ENCODE assay signal across 7 mouse cellular contexts in the genomic region with DNA sequence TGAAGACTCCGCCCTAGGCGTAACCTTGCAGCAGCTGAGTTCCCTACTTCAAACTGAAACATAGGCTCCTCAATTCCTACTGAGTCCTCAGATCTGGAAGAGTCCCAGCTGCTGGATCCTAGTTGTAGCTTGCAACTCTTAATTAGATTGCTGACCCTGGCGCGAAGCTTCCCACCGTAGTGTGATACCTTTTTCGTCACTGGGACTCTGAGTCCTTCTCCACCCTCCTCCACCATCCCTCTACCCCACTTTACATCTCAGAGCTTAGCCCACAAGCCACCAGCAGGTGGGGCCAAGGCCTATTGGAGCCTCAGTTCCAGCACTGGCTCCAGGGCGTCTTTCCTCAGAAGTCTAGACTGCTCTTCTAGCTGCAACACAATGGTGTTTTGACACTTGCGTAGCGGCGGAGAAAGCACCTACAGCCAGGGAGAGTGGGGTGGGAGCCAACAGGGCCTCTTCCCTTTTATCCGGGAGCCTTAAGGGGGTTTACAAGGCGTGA. TPM values are rescaled to one million over a fixed set of nuclear protein-coding genes. Genes with fewer than 3 reads are reported as not detected.
DNase-seq lines count a peak whose midpoint lies in the region; ATAC-seq and TF ChIP-seq lines count a peak whose summit lies in the region.

A gene (minus strand): TSS at position 246 of the 499 bp plus-strand sequence.

- H3K4me1 ChIP-seq in embryonic facial prominence, embryonic 10.5 days = peaks cover 34% of the 10 kb centered on the region
- H3K4me1 ChIP-seq in intestine, postnatal 0 days (replicated peaks; ENCODE audit: control insufficient read depth, insufficient read depth, low read length) = peaks cover 8% of the 10 kb centered on the region; the same call in 1 of the 2 replicates
- H3K4me1 ChIP-seq in midbrain, embryonic 12.5 days = peaks cover 32% of the 10 kb centered on the region
- peaks cover 16% of the 10 kb centered on the region for H3K4me1 ChIP-seq in small intestine, adult 2 months (ENCODE audit: control insufficient read depth, insufficient read depth, insufficient read length, low read length)

- no peaks in the 10 kb centered on the region for H3K9me3 ChIP-seq in embryonic facial prominence, embryonic 10.5 days
- H3K9me3 ChIP-seq in intestine, postnatal 0 days (ENCODE audit: control insufficient read depth) = no peaks in the 10 kb centered on the region
- no peaks in the 10 kb centered on the region for H3K9me3 ChIP-seq in midbrain, embryonic 12.5 days

- peak; percentile 62 for ATAC-seq in intestine, postnatal 0 days
- ATAC-seq in midbrain, embryonic 12.5 days (ENCODE audit: low FRiP score, low read depth) = peak; percentile 49

- peak within 1 kb of the TSS; percentile 82 for H3K4me3 ChIP-seq in embryonic facial prominence, embryonic 10.5 days
- H3K4me3 ChIP-seq in intestine, postnatal 0 days (ENCODE audit: low read depth, low read length) = peak within 1 kb of the TSS; percentile 88
- H3K4me3 ChIP-seq in midbrain, embryonic 12.5 days = peak within 1 kb of the TSS; percentile 71
- peak within 1 kb of the TSS; percentile 93 for H3K4me3 ChIP-seq in small intestine, adult 2 months (ENCODE audit: low read depth, low read length)

- peak within 1 kb of the TSS; percentile 68 for H3K9ac ChIP-seq in intestine, postnatal 0 days (ENCODE audit: low read depth, low read length)
- peak within 1 kb of the TSS; percentile 71 for H3K9ac ChIP-seq in midbrain, embryonic 12.5 days (replicated peaks)

- WGBS in embryonic facial prominence, embryonic 10.5 days = 1% methylated on average over 12 of the region's 12 CpGs
- WGBS in intestine, postnatal 0 days = under 1% methylated on average over 12 of the region's 12 CpGs
- WGBS in midbrain, embryonic 12.5 days = under 1% methylated on average over 12 of the region's 12 CpGs
- WGBS in small intestine, adult 2 months = 1% methylated on average over 12 of the region's 12 CpGs

- peak; percentile 90 for DNase-seq in adrenal gland, postnatal 14 days
- peak; percentile 87 for DNase-seq in embryonic facial prominence, embryonic 10.5 days (ENCODE audit: low spot score)
- peak; percentile 69 for DNase-seq in gonadal fat pad, adult 2 months (ENCODE audit: low read depth)
- DNase-seq in left cerebral cortex, postnatal 4 days = peak; percentile 88

- intact Hi-C loops in left cerebral cortex, postnatal 4 days (cut with DNase I) = loop anchor here (5.0 to 10.0 kb wide), 2 partner anchors 89 to 433 kb away; no protein-coding TSS in a partner anchor

- TF ChIP-seq POLR2A in small intestine, adult 2 months (IDR thresholded peaks at IDR 0.05; ENCODE audit: low read depth, low read length) = no peak

- peak within 1 kb of the TSS; percentile 97 for H3K27ac ChIP-seq in embryonic facial prominence, embryonic 10.5 days (replicated peaks)
- H3K27ac ChIP-seq in intestine, postnatal 0 days (ENCODE audit: low read depth, low read length) = peak within 1 kb of the TSS; percentile 85
- peak within 1 kb of the TSS; percentile 97 for H3K27ac ChIP-seq in midbrain, embryonic 12.5 days (replicated peaks)
- peak within 1 kb of the TSS; percentile 92 for H3K27ac ChIP-seq in small intestine, adult 2 months (ENCODE audit: insufficient read depth, low read depth, low read length)

- TF ChIP-seq CTCF in intestine, postnatal 0 days (IDR thresholded peaks at IDR 0.05; ENCODE audit: low read depth) = peak; percentile 93
- peak; percentile 84; the same call in 1 of the 2 replicates for TF ChIP-seq CTCF in small intestine, adult 2 months (IDR thresholded peaks at IDR 0.05; ENCODE audit: extremely low read depth, insufficient read length, insufficient replicate concordance, low read depth, low read length)

- H3K36me3 ChIP-seq in embryonic facial prominence, embryonic 10.5 days (replicated peaks) = peaks cover 20% of the 10 kb centered on the region
- H3K36me3 ChIP-seq in intestine, postnatal 0 days (ENCODE audit: control insufficient read depth, insufficient read depth) = peaks cover 2% of the 10 kb centered on the region
- H3K36me3 ChIP-seq in midbrain, embryonic 12.5 days = peaks cover 10% of the 10 kb centered on the region
- H3K36me3 ChIP-seq in small intestine, adult 2 months (ENCODE audit: control insufficient read depth, insufficient read depth, low read length) = peaks cover 4% of the 10 kb centered on the region

- no peaks in the 10 kb centered on the region for H3K27me3 ChIP-seq in embryonic facial prominence, embryonic 10.5 days (replicated peaks; ENCODE audit: low read depth, poor library complexity, severe bottlenecking)
- H3K27me3 ChIP-seq in intestine, postnatal 0 days (replicated peaks; ENCODE audit: control insufficient read depth, insufficient read depth, low read length) = no peaks in the 10 kb centered on the region
- no peaks in the 10 kb centered on the region for H3K27me3 ChIP-seq in midbrain, embryonic 12.5 days
- no peaks in the 10 kb centered on the region for H3K27me3 ChIP-seq in small intestine, adult 2 months (ENCODE audit: control insufficient read depth, insufficient read depth, low read length)

- peak within 1 kb of the TSS; percentile 92 for H3K4me2 ChIP-seq in intestine, postnatal 0 days (replicated peaks; ENCODE audit: low read depth)
- H3K4me2 ChIP-seq in midbrain, embryonic 12.5 days (replicated peaks) = peak within 1 kb of the TSS; percentile 93

RNA-seq across cellular contexts. Expression of the gene that starts here (rescaled TPM):
- total RNA-seq in adrenal gland, postnatal 14 days (2021) = 54.2 and 56.4 TPM in 2 replicates
- polyA plus RNA-seq in embryonic facial prominence, embryonic 10.5 days (2016; fragmentation: Nextera tagmentation; extraction: Ambion mirVana) = 24.9 and 25.7 TPM in 2 replicates
- polyA plus RNA-seq in gonadal fat pad, adult 2 months (2012; rRNA removed) = 77.8 and 78.2 TPM in 2 replicates
- 14.7 and 16.2 TPM in 2 replicates for polyA plus RNA-seq in intestine, postnatal 0 days (2015; fragmentation: Nextera tagmentation; extraction: Ambion mirVana)
- 10 to 100 TPM; 11.7 to 12.6 TPM for total RNA-seq in left cerebral cortex, postnatal 4 days (2021)
- polyA plus RNA-seq in midbrain, embryonic 12.5 days (2016; fragmentation: Nextera tagmentation; extraction: Ambion mirVana) = 23.3 and 24.5 TPM in 2 replicates
- polyA plus RNA-seq in small intestine, adult 2 months (2012; rRNA removed) = 25.6 and 46.5 TPM in 2 replicates

Comparison
In these comparisons a context has a peak if more than half of its experiments do, and no peak if none do; other contexts are left out.
1. Peak in every context shown above with its lines: DNase-seq, ATAC-seq, H3K4me3 ChIP-seq and H3K27ac ChIP-seq.